Mouse (Mus musculus): ENCODE results near the gene Cmbl. TPM values are rescaled to one million over a fixed set of nuclear protein-coding genes. Genes with fewer than 3 reads are reported as not detected.

The Cmbl gene
- 0.55 and 0.65 TPM in 2 replicates for polyA plus RNA-seq (2016; fragmentation: Nextera tagmentation; extraction: Ambion mirVana)

GRCm38 (mm10) chr15:31565184-31565583, at the start of gene Cmbl:
TSS of gene Cmbl (plus strand) at chr15:31565389.
- ATAC-seq (ENCODE audit: insufficient number of reproducible peaks, insufficient read depth, low FRiP score, low TSS enrichment, low read depth), result no peak
- Histone ChIP-seq H3K27me3 (no peaks in the 10 kb centered on the region), H3K4me2 (no peak within 1 kb of the TSS), H3K9me3 (peaks cover 4% of the 10 kb centered on the region; the same call in 1 of the 2 replicates), H3K27ac (no peak within 1 kb of the TSS), H3K9ac (replicated peaks) (no peak within 1 kb of the TSS), H3K4me1 (replicated peaks) (peaks cover 7% of the 10 kb centered on the region; the same call in 1 of the 2 replicates), H3K36me3 (no peaks in the 10 kb centered on the region), H3K4me3 (replicated peaks) (no peak within 1 kb of the TSS)
- WGBS, result 80% methylated on average over 5 of the region's 5 CpGs

DNA sequence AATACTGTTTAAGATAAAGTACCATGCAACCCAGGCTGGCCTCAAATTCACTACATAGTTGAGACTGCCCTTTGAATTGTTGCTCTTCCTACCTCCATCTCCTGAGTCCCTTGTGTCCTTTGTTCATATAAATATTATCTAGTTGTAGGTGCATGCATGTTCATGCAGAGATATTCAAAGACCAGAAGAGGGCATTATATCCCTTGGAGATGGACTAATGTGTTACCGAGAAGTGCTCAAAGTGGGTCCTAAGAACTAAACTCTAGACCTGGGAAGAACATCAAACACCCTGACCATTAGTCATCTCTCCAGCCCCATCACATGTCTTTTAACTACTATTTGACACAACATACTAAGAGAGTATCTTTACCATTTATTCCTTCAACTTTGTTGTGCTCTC, 48.0 kb upstream of the Cmbl start:
- no peaks in the 10 kb centered on the region for H3K36me3 ChIP-seq
- no peaks in the 10 kb centered on the region for H3K9me3 ChIP-seq
- 97% methylated on average over 1 of the region's 1 CpGs for WGBS
- no peak overlapping the region for H3K9ac ChIP-seq (replicated peaks)
- no peaks in the 10 kb centered on the region for H3K4me1 ChIP-seq (replicated peaks)
- no peak for ATAC-seq (ENCODE audit: insufficient number of reproducible peaks, insufficient read depth, low FRiP score, low TSS enrichment, low read depth)
- no peaks in the 10 kb centered on the region for H3K27me3 ChIP-seq
- H3K4me3 ChIP-seq (replicated peaks), result no peak overlapping the region
- H3K4me2 ChIP-seq, result no peak overlapping the region
- H3K27ac ChIP-seq, result no peak overlapping the region

DNA sequence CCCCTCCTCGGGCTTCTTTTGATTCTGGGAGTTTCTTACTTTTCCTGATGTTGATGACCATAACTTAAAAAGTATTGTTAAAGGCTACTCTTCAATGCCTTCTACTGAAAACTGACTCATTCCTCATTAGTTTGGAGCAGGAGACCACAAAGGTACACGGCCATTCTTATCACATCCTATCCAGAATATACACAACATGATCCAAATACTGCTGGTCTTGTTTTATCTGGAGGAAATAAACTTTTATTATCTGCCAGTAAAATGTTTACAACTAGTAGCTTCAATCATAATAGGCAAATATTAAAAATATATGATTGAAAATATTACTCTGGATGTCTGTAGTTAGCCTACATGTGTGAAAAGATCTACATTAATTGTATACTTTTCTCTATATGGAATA, 46.8 kb upstream of the Cmbl start:
- Histone ChIP-seq H3K4me2 (no peak overlapping the region), H3K4me3 (replicated peaks) (no peak overlapping the region), H3K36me3 (no peaks in the 10 kb centered on the region), H3K27ac (no peak overlapping the region), H3K9me3 (no peaks in the 10 kb centered on the region), H3K4me1 (replicated peaks) (no peaks in the 10 kb centered on the region), H3K27me3 (no peaks in the 10 kb centered on the region), H3K9ac (replicated peaks) (no peak overlapping the region)
- WGBS, result 85% methylated on average over 2 of the region's 2 CpGs
- no peak for ATAC-seq (ENCODE audit: insufficient number of reproducible peaks, insufficient read depth, low FRiP score, low TSS enrichment, low read depth)

DNA sequence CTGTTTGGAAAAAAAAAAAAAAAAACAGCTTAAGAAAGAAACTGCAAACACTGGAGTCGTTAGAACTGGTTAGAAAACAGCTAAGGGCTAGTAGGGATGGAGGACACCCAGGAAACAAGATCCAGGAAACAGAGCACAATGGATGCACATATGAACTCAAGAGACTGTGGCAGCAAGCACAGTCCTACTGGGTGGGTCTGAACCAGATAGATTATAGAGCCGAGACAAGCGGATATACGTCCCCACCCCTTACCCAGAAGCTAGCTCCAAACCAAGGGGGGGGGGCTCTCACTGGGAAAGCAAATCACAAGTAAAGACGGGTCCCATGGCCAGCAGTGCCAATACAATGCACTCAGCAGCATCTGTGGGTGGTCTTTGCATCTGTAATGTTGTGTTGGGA, 46.2 kb upstream of the Cmbl start:
- Histone ChIP-seq H3K9me3 (no peaks in the 10 kb centered on the region), H3K4me3 (replicated peaks) (no peak overlapping the region), H3K9ac (replicated peaks) (no peak overlapping the region), H3K36me3 (no peaks in the 10 kb centered on the region), H3K4me1 (replicated peaks) (0 out of 2 replicates have a peak, but pooled peaks cover 2% of the 10 kb centered on the region), H3K27ac (no peak overlapping the region), H3K4me2 (no peak overlapping the region), H3K27me3 (no peaks in the 10 kb centered on the region)
- 82% methylated on average over 5 of the region's 5 CpGs for WGBS
- no peak for ATAC-seq (ENCODE audit: insufficient number of reproducible peaks, insufficient read depth, low FRiP score, low TSS enrichment, low read depth)

- Histone ChIP-seq H3K27me3 (no peaks in the 10 kb centered on the region), H3K4me3 (replicated peaks) (no peak overlapping the region), H3K4me1 (replicated peaks) (peaks cover 8% of the 10 kb centered on the region), H3K27ac (no peak overlapping the region), H3K9ac (replicated peaks) (no peak overlapping the region), H3K36me3 (peaks cover 4% of the 10 kb centered on the region; the same call in 1 of the 2 replicates), H3K9me3 (no peaks in the 10 kb centered on the region), H3K4me2 (no peak overlapping the region)
- 84% methylated on average over 1 of the region's 1 CpGs for WGBS
- no peak for ATAC-seq (ENCODE audit: insufficient number of reproducible peaks, insufficient read depth, low FRiP score, low TSS enrichment, low read depth)
Observed at GRCm38 (mm10) chr15:31526463-31526862, 38.7 kb upstream of the Cmbl start.

DNA sequence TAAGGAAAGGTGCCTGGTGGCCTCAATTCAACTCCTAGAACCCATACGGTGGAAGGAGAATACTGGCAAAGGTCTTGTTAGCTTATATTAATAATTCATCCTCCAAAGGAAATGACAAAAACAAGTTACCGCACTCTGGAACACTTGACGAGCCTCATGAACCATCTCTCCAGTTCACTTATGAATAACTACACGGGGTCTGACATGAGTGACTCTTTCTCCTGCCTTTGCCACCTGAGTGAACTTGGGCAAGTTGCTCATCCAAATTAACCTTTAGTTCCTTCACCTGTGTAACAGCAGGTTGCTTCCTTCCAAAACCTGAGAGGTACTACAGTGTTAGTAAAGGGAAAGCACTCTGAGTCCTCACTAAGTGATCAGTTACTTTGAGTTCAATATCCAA, 36.7 kb upstream of the Cmbl start:
- Histone ChIP-seq H3K27ac (no peak overlapping the region), H3K27me3 (no peaks in the 10 kb centered on the region), H3K9me3 (no peaks in the 10 kb centered on the region), H3K36me3 (peaks cover 4% of the 10 kb centered on the region; the same call in 1 of the 2 replicates), H3K9ac (replicated peaks) (no peak overlapping the region), H3K4me3 (replicated peaks) (no peak overlapping the region), H3K4me2 (no peak overlapping the region), H3K4me1 (replicated peaks) (peaks cover 8% of the 10 kb centered on the region)
- ATAC-seq (ENCODE audit: insufficient number of reproducible peaks, insufficient read depth, low FRiP score, low TSS enrichment, low read depth), result no peak
- 94% methylated on average over 4 of the region's 4 CpGs for WGBS

GRCm38 (mm10) chr15:31529103-31529502, 36.1 kb upstream of the Cmbl start:
- no peak overlapping the region for H3K27ac ChIP-seq
- peak overlapping the region; percentile 97; the same call in 1 of the 2 replicates for H3K9ac ChIP-seq (replicated peaks)
- peak overlapping the region; percentile 91 for H3K4me3 ChIP-seq (replicated peaks)
- H3K9me3 ChIP-seq, result no peaks in the 10 kb centered on the region
- 42% methylated on average over 6 of the region's 6 CpGs for WGBS
- H3K4me2 ChIP-seq, result peak overlapping the region; percentile 70
- peaks cover 5% of the 10 kb centered on the region for H3K4me1 ChIP-seq (replicated peaks)
- H3K36me3 ChIP-seq, result peaks cover 4% of the 10 kb centered on the region; the same call in 1 of the 2 replicates
- no peaks in the 10 kb centered on the region for H3K27me3 ChIP-seq
- ATAC-seq (ENCODE audit: insufficient number of reproducible peaks, insufficient read depth, low FRiP score, low TSS enrichment, low read depth), result no peak

GRCm38 (mm10) chr15:31529811-31530658, 35.2 kb upstream of the Cmbl start:
- peak overlapping the region; percentile 97 for H3K9ac ChIP-seq (replicated peaks)
- H3K4me2 ChIP-seq, result peak overlapping the region; percentile 70
- H3K9me3 ChIP-seq, result no peaks in the 10 kb centered on the region
- peaks cover 4% of the 10 kb centered on the region; the same call in 1 of the 2 replicates for H3K36me3 ChIP-seq
- H3K27ac ChIP-seq, result peak overlapping the region; percentile 98
- WGBS, result under 1% methylated on average over 56 of the region's 56 CpGs
- no peaks in the 10 kb centered on the region for H3K27me3 ChIP-seq
- H3K4me3 ChIP-seq (replicated peaks), result peak overlapping the region; percentile 91
- peak; percentile 32; the same call in 1 of the 2 replicates for ATAC-seq (ENCODE audit: insufficient number of reproducible peaks, insufficient read depth, low FRiP score, low TSS enrichment, low read depth)
- H3K4me1 ChIP-seq (replicated peaks), result peaks cover 5% of the 10 kb centered on the region

DNA sequence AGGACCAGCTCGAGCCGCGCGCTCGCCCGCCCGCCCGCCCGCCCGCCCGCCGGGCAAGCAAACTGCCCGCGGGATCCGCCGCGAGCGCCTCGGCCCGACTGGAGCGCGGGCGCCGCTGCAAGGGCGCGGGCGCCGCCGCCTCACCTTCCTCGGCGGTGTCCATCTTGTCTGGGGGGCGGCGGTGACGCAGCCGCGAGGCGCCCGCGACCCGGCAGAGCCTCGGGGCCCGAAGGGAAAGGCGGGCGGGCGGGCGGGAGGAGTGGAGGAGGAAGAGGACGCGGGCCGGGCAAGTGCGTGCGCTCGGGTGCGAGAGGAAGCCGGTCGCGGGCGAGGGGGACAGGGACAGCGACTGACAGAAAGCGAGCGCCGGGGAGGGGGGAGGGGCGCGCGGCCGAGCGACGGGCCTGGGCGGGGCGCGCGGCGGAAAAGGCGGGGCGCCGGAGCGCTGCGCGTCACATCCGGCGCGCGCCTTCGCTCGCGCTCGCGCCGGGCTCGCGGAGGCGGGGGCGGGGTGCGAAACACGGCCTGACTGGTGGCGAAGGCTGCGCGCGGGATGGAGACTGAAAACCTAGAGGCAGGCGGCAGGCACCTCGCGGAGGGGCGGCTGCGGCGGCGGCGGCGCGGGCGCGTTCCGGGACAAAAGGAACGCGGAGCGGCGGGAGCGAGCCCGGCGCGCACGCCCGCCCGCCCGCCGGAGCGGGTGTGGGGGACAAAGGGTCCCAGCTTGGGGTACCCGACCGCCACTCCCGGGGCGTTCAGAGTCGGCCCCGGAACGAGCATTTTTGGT, 34.3 kb upstream of the Cmbl start, which contains the start of gene March6:
Gene March6, minus strand, starts transcription at position 395 of the 787 bp plus-strand sequence.
- peak; percentile 90 for ATAC-seq (ENCODE audit: insufficient number of reproducible peaks, insufficient read depth, low FRiP score, low TSS enrichment, low read depth)
- Histone ChIP-seq H3K4me3 (replicated peaks) (peak within 1 kb of the TSS; percentile 91), H3K9ac (replicated peaks) (peak within 1 kb of the TSS; percentile 97), H3K4me1 (replicated peaks) (peaks cover 11% of the 10 kb centered on the region), H3K9me3 (no peaks in the 10 kb centered on the region), H3K27me3 (no peaks in the 10 kb centered on the region), H3K36me3 (peaks cover 4% of the 10 kb centered on the region; the same call in 1 of the 2 replicates), H3K27ac (peak within 1 kb of the TSS; percentile 98), H3K4me2 (peak within 1 kb of the TSS; percentile 70)
- under 1% methylated on average over 82 of the region's 132 CpGs for WGBS

DNA sequence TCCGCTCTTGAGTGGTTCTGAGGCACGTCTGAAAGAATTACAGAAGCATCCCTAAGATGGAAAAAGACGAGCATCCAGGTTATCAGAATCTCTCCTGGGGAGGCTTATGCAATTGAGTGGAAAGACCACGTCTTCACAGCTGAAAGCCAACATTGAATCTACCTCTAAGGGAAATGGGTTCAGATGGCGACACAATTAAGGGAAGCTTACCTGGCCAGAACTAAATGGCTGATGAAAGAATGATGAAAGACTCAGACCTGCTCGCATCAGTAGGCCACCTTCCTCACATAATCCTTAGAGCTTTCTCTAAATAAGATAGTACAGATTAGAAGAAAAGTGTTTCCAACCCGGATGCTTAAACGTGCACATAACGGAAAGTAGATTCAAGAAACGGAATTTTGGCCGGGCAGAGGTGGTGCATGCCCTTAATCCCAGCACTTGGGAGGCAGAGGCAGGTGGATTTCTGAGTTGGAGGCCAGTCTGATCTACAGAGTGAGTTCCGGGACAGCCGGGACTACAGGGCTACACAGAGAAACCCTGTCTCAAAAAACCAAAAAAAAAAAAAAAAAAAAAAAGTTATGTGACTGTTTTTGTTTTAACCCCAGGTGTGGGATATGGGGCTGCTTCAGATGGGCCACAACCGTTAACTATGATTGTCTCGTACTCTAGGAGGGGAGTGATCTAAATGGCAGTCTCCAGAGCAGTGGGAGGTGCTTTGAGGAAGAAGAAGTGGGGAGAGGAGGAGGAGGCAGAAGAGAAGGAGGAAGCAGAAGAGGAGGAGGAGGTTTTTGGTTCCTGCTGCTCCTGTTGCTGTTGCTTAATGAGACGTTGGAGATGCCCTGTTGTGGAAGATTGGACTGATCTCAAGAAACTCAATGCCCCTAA, 33.5 kb upstream of the Cmbl start:
- 0 out of 2 replicates have a peak, but pooled peaks have one; percentile 1 for ATAC-seq (ENCODE audit: insufficient number of reproducible peaks, insufficient read depth, low FRiP score, low TSS enrichment, low read depth)
- H3K4me1 ChIP-seq (replicated peaks), result peaks cover 19% of the 10 kb centered on the region
- H3K9me3 ChIP-seq, result no peaks in the 10 kb centered on the region
- H3K36me3 ChIP-seq, result peaks cover 4% of the 10 kb centered on the region; the same call in 1 of the 2 replicates
- peak overlapping the region; percentile 91 for H3K4me3 ChIP-seq (replicated peaks)
- peak overlapping the region; percentile 97 for H3K9ac ChIP-seq (replicated peaks)
- WGBS, result 28% methylated on average over 16 of the region's 16 CpGs
- H3K27me3 ChIP-seq, result no peaks in the 10 kb centered on the region
- peak overlapping the region; percentile 98 for H3K27ac ChIP-seq
- H3K4me2 ChIP-seq, result peak overlapping the region; percentile 70
